10 mouse cellular contexts compared by ENCODE assay signal in the genomic region with DNA sequence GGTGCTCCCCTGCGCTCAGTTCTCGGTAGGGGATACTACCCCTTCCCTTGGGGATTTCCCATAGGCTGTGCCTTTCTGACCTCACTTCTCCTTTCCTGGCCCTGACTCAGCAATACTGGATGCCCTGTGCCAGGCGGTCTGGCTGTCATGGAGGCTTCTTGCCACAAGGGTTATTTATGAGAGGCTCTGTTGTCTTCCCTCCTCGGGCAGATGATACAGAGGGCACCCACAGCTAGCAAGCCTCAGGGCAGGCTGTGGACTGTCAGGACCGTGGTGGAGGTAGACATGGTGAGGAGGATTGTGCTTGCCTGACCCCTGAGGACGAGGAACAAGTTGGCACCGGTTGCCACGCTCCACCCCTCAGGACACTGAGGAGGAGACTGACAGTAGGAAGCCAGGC. TPM values are rescaled to one million over a fixed set of nuclear protein-coding genes. Genes with fewer than 3 reads are reported as not detected.
DNase-seq lines count a peak whose midpoint lies in the region; ATAC-seq and TF ChIP-seq lines count a peak whose summit lies in the region.
"Had no signal": no experiment of that assay in that cellular context is flagged by ENCODE, and none has a peak within 500 bp of the region (broad histone marks: within the 10 kb centered on the region; RNA-seq: fewer than 3 reads in every experiment).

No protein-coding gene starts in this region.

- peak overlapping the region; percentile 11 for H3K4me3 ChIP-seq in gastrocnemius, adult 2 months
- H3K4me3 ChIP-seq in hindbrain, embryonic 11.5 days (ENCODE audit: low read depth, low read length), result no peak overlapping the region
- H3K4me3 ChIP-seq: lung, embryonic 15.5 days had no signal

- H3K27ac ChIP-seq in gastrocnemius, adult 2 months, result peak overlapping the region; percentile 82
- no peak overlapping the region for H3K27ac ChIP-seq in hindbrain, embryonic 11.5 days (ENCODE audit: low read depth, low read length)
- H3K27ac ChIP-seq: lung, embryonic 15.5 days had no signal

- intact Hi-C loops in gastrocnemius, adult 2 months (cut with DNase I), result no loop called here

- H3K27me3 ChIP-seq in splenic B cell, adult 2 months (ENCODE audit: control insufficient read depth, insufficient read depth, low read length, poor library complexity, severe bottlenecking), result no peaks in the 10 kb centered on the region
- H3K27me3 ChIP-seq in hindbrain, embryonic 11.5 days (ENCODE audit: control insufficient read depth, insufficient read depth, low read length), result no peaks in the 10 kb centered on the region
- H3K27me3 ChIP-seq: lung, embryonic 15.5 days had no signal

- ATAC-seq in hindbrain, embryonic 11.5 days (ENCODE audit: low FRiP score), result no peak

- WGBS in hindbrain, embryonic 11.5 days, result 72% methylated on average over 8 of the region's 8 CpGs

- peak; percentile 37 for TF ChIP-seq CTCF in gastrocnemius, adult 2 months (IDR thresholded peaks at IDR 0.05)

- peak; percentile 72 for DNase-seq in gastrocnemius, adult 2 months
- DNase-seq in gastrocnemius, postnatal 4 days (ENCODE audit: low spot score in 2 of 2), result no peak
- peak; percentile 37 for DNase-seq in urinary bladder, postnatal 14 days (ENCODE audit: low spot score)
- no peak for DNase-seq in urinary bladder, postnatal 25 days (ENCODE audit: low spot score)
- DNase-seq in kidney, postnatal 25 days, result peak; percentile 38 to 84
- peak; percentile 90 for DNase-seq in splenic B cell, adult 2 months (ENCODE audit: low read depth, low spot score)
- no peak for DNase-seq in embryo, embryonic 9.5 days (ENCODE audit: extremely low spot score)
- no peak for DNase-seq in hindbrain, embryonic 11.5 days (ENCODE audit: low spot score)

- H3K4me2 ChIP-seq in hindbrain, embryonic 11.5 days (replicated peaks; ENCODE audit: low read depth, low read length), result no peak overlapping the region
- H3K4me2 ChIP-seq: lung, embryonic 15.5 days had no signal

- H3K4me1 ChIP-seq in hindbrain, embryonic 11.5 days (replicated peaks; ENCODE audit: control insufficient read depth, insufficient read depth, low read length), result no peaks in the 10 kb centered on the region

- peaks cover 7% of the 10 kb centered on the region for H3K36me3 ChIP-seq in splenic B cell, adult 2 months (ENCODE audit: control insufficient read depth, insufficient read depth, low read length, poor library complexity, severe bottlenecking)
- H3K36me3 ChIP-seq in hindbrain, embryonic 11.5 days (ENCODE audit: control insufficient read depth, insufficient read depth, low read length), result no peaks in the 10 kb centered on the region
- H3K36me3 ChIP-seq: lung, embryonic 15.5 days had no signal

- no peak overlapping the region for H3K9ac ChIP-seq in hindbrain, embryonic 11.5 days (ENCODE audit: low read depth, low read length)
- H3K9ac ChIP-seq: lung, embryonic 15.5 days had no signal

- H3K9me3 ChIP-seq in hindbrain, embryonic 11.5 days (ENCODE audit: control insufficient read depth, low read length), result no peaks in the 10 kb centered on the region
- H3K9me3 ChIP-seq: lung, embryonic 15.5 days had no signal

RNA-seq across cellular contexts. Expression of gene Gm45837, which starts 28.3 kb away (rescaled TPM):
- total RNA-seq in gastrocnemius, adult 2 months (2021), result not detected
- not detected for total RNA-seq in gastrocnemius, postnatal 4 days (2021)
- polyA plus RNA-seq in hindbrain, embryonic 11.5 days (2014; fragmentation: Nextera tagmentation; extraction: Ambion mirVana), result 0.99 TPM in 1 of 2 replicates, not detected in the other
- polyA plus RNA-seq: gonadal fat pad, adult 2 months had no signal

RNA-seq across cellular contexts. Expression of gene Arap1, which starts 34.5 kb away (rescaled TPM):
- 10 to 100 TPM; 19.9 to 30.6 TPM for total RNA-seq in gastrocnemius, adult 2 months (2021)
- total RNA-seq in gastrocnemius, postnatal 4 days (2021), result 10 to 100 TPM; 49.2 to 57.4 TPM
- 13.9 and 14.2 TPM in 2 replicates for polyA plus RNA-seq in hindbrain, embryonic 11.5 days (2014; fragmentation: Nextera tagmentation; extraction: Ambion mirVana)

RNA-seq across cellular contexts. Expression of gene Pde2a, which starts 39.1 kb away (rescaled TPM):
- 10 to 100 TPM; 21.2 to 28.5 TPM for total RNA-seq in gastrocnemius, adult 2 months (2021)
- total RNA-seq in gastrocnemius, postnatal 4 days (2021), result 10 to 100 TPM; 60.7 to 61.2 TPM
- 14.4 and 17.8 TPM in 2 replicates for polyA plus RNA-seq in hindbrain, embryonic 11.5 days (2014; fragmentation: Nextera tagmentation; extraction: Ambion mirVana)

Comparison
In these comparisons a context has a peak if more than half of its experiments do, and no peak if none do; other contexts are left out.
1. DNase-seq: peak in gastrocnemius, adult 2 months (single experiment), urinary bladder, postnatal 14 days (single experiment), kidney, postnatal 25 days (2 of 2) and splenic B cell, adult 2 months (single experiment); none in gastrocnemius, postnatal 4 days (0 of 2), urinary bladder, postnatal 25 days (single experiment), embryo, embryonic 9.5 days (single experiment) and hindbrain, embryonic 11.5 days (single experiment).